Mouse (Mus musculus) neutrophil, adult 59 days (primary cell): ENCODE results near the gene Nhlh1. TPM values are rescaled to one million over a fixed set of nuclear protein-coding genes. Genes with fewer than 3 reads are reported as not detected.

Experiments used
- total RNA-seq, 2 experiments: library from RNA; stranded (reverse); gene quantifications; 1 replicate in 1 of 2; 2 replicates in 1 of 2; pipeline ENCODE4 v1.2.4; 2023

The Nhlh1 gene
- not detected for total RNA-seq

GRCm38 (mm10) chr1:172057491-172057921 lies at the start of gene Nhlh1:
Gene Nhlh1 (minus strand): TSS chr1:172057573.

DNA sequence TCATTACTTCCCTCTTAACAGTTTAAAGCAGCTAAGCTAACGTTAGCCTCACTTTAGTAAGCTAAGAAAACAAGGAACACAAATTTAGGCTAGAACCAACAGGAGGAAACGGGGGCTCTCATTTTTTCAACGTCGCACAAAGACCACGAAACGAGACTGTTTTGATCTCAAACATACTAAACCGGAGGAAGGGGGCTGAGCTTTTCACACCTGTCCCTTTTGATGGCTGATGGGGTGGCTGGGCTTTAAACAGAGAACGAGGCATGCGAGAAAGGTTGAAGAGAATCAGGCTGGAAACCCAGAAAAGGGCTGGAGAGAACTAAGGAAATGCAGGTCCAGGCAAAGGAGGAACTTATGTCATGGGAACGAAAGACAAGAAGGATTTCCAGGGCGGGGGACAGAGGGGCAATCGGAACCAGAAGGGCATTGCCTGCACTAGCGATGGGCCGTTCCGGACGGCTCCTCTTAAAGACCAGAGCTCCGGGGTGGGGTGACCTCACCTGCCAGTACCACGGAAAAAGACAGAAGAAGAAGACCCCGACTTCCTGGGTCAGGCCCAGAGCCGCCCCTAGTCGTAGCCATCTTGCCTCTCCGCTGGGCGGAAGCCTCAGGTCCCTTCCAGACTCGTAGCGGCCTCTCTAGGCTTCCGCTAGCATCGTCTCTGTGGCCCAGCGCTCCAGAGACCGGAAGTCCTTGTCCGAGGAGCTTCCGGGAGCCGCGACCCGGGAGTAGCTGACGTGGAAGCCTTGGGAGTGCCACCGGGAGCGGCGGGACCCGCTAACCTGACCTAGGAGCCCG lies 24.9 kb upstream of the Nhlh1 start, which contains the start of the genes Copa and Ncstn:
Gene Copa (plus strand): TSS at position 429 of the 798 bp plus-strand sequence.
Gene Ncstn (minus strand): TSS at position 695 of the 798 bp plus-strand sequence.

GRCm38 (mm10) chr1:172028394-172029275 lies 28.7 kb downstream of the Nhlh1 start, which contains the start of gene Vangl2:
Gene Vangl2 (minus strand): TSS chr1:172028444.

Other genes starting within 250 kb of the Nhlh1 start
- 100 to 1,000 TPM; 280 to 294 TPM for gene Cd84, start 217.9 kb downstream of the Nhlh1 start, total RNA-seq
- 10 to 100 TPM; 30.8 to 32.4 TPM for gene Gm10521, start 161.9 kb downstream of the Nhlh1 start, total RNA-seq
- 1 to 10 TPM; 1.5 to 4.2 TPM for gene Slamf6, start 140.1 kb downstream of the Nhlh1 start, total RNA-seq
- 1 to 10 TPM in 1 of 2 experiments, under 1 TPM in 1; 0.82 to 1.9 TPM for gene Vangl2, start 29.1 kb downstream of the Nhlh1 start, total RNA-seq
- 100 to 1,000 TPM; 114 to 133 TPM for gene Copa, start 25.0 kb upstream of the Nhlh1 start, total RNA-seq
- gene Ncstn, start 25.2 kb upstream of the Nhlh1 start, total RNA-seq = 10 to 100 TPM; 78.7 to 87.7 TPM
- gene Pex19, start 69.2 kb upstream of the Nhlh1 start, total RNA-seq = 10 to 100 TPM; 29.9 to 31.7 TPM
- gene Dcaf8, start 90.5 kb upstream of the Nhlh1 start, total RNA-seq = 10 to 100 TPM; 51.5 to 52.9 TPM
- 1 to 10 TPM; 6.0 to 9.3 TPM for gene Pea15a, start 149.2 kb upstream of the Nhlh1 start, total RNA-seq
- gene Casq1, start 162.3 kb upstream of the Nhlh1 start, total RNA-seq = not detected
- not detected for gene Atp1a4, start 200.8 kb upstream of the Nhlh1 start, total RNA-seq
- 10 to 100 TPM; 18.8 to 25.1 TPM for gene Igsf8, start 204.1 kb upstream of the Nhlh1 start, total RNA-seq
- not detected for gene Atp1a2, start 240.5 kb upstream of the Nhlh1 start, total RNA-seq